Comparison of ENCODE assay signal across 8 mouse cellular contexts in the genomic region with DNA sequence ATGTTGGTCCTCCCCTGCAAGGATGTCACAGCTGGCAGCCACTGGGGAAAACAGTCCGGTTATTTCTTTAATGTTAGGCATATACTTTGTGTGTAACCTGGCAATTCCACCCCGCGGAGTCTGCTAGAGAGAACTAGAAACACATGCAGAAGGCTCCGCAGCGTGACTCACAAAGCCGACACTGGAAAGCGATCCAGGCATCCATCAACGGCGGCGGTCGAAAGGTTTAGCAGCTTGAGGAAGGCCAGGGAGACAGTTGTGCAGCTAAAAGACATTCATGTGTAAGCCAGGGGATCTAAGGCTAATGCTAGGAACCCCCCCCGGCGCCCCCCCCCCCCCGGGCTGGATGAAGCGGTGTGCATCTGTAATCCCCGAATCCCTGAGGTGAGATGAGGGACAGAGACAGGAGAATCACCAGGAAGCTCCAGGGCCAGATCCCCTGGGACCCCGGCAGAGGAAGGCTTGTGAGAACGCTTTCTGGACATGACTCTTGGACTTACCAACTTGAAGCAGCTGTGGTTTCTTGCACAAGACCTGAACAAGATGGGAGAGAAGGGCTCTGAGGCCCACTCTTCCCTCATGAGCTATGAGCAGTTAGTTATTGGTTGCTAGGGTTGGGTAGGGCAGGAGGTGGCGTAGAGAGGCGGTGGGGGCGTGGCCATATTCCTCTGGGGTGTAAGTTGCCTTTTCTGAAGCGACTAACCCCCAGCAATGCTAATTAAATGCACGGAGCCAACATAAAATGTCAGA. TPM values are rescaled to one million over a fixed set of nuclear protein-coding genes. Genes with fewer than 3 reads are reported as not detected.
DNase-seq lines count a peak whose midpoint lies in the region; ATAC-seq and TF ChIP-seq lines count a peak whose summit lies in the region.

No protein-coding gene starts in this region.

- H3K79me2 ChIP-seq in heart, adult 2 months (replicated peaks; ENCODE audit: control insufficient read depth, insufficient read depth, low read length), result no peaks in the 10 kb centered on the region

- no peak for TF ChIP-seq POLR2A in heart, adult 2 months (IDR thresholded peaks at IDR 0.05; ENCODE audit: insufficient read depth, low read depth, low read length)

- no peak for TF ChIP-seq CTCF in heart, adult 2 months (IDR thresholded peaks at IDR 0.05)

- no peak for DNase-seq in frontal cortex, postnatal 10 days (ENCODE audit: low spot score in 2 of 2)
- peak; percentile 79 for DNase-seq in embryo, embryonic 11 days
- peak; percentile 45 to 48 for DNase-seq in heart, adult 2 months
- DNase-seq in testis, postnatal 10 days (ENCODE audit: low spot score), result no peak
- DNase-seq in thymus, postnatal 10 days (ENCODE audit: low spot score in 2 of 2), result no peak

- no peak overlapping the region for H3K27ac ChIP-seq in heart, adult 2 months
- H3K27ac ChIP-seq in limb, embryonic 13.5 days, result peak overlapping the region; percentile 92
- H3K27ac ChIP-seq in neural tube, embryonic 15.5 days (replicated peaks), result peak overlapping the region; percentile 75

- TF ChIP-seq EP300 in heart, adult 2 months (IDR thresholded peaks at IDR 0.05; ENCODE audit: insufficient read depth, low read depth, low read length), result no peak

- no peaks in the 10 kb centered on the region for H3K27me3 ChIP-seq in heart, adult 2 months (ENCODE audit: control insufficient read depth, insufficient read depth, low read length)
- no peaks in the 10 kb centered on the region for H3K27me3 ChIP-seq in limb, embryonic 13.5 days
- no peaks in the 10 kb centered on the region for H3K27me3 ChIP-seq in neural tube, embryonic 15.5 days (replicated peaks)

- no peaks in the 10 kb centered on the region for H3K36me3 ChIP-seq in heart, adult 2 months (ENCODE audit: control insufficient read depth, insufficient read depth, low read length)
- H3K36me3 ChIP-seq in limb, embryonic 13.5 days, result no peaks in the 10 kb centered on the region
- H3K36me3 ChIP-seq in neural tube, embryonic 15.5 days, result no peaks in the 10 kb centered on the region

- WGBS in heart, adult 2 months, result 36% methylated on average over 23 of the region's 23 CpGs
- WGBS in limb, embryonic 13.5 days, result 14% methylated on average over 23 of the region's 23 CpGs
- 29% methylated on average over 23 of the region's 23 CpGs for WGBS in neural tube, embryonic 15.5 days

- no peaks in the 10 kb centered on the region for H3K9me3 ChIP-seq in limb, embryonic 13.5 days
- H3K9me3 ChIP-seq in neural tube, embryonic 15.5 days (replicated peaks), result no peaks in the 10 kb centered on the region

- peak; percentile 66 for ATAC-seq in frontal cortex, adult (ENCODE audit: low TSS enrichment)
- ATAC-seq in limb, embryonic 13.5 days (ENCODE audit: low FRiP score, low read depth), result no peak
- ATAC-seq in neural tube, embryonic 15.5 days (ENCODE audit: low FRiP score), result no peak

- no peak overlapping the region for H3K4me3 ChIP-seq in heart, adult 2 months
- no peak overlapping the region for H3K4me3 ChIP-seq in limb, embryonic 13.5 days
- no peak overlapping the region for H3K4me3 ChIP-seq in neural tube, embryonic 15.5 days (replicated peaks)

- intact Hi-C loops in heart, adult 2 months (cut with DNase I), result no loop called here

- H3K4me2 ChIP-seq in limb, embryonic 13.5 days (replicated peaks), result peak overlapping the region; percentile 34
- peak overlapping the region; percentile 37 for H3K4me2 ChIP-seq in neural tube, embryonic 15.5 days

- no peak overlapping the region for H3K9ac ChIP-seq in heart, adult 2 months (ENCODE audit: low read depth, low read length)
- no peak overlapping the region for H3K9ac ChIP-seq in limb, embryonic 13.5 days
- peak overlapping the region; percentile 28; the same call in 1 of the 2 replicates for H3K9ac ChIP-seq in neural tube, embryonic 15.5 days (replicated peaks)

- no peaks in the 10 kb centered on the region for H3K4me1 ChIP-seq in heart, adult 2 months (ENCODE audit: control insufficient read depth, insufficient read depth, low read length)
- H3K4me1 ChIP-seq in limb, embryonic 13.5 days, result peaks cover 71% of the 10 kb centered on the region
- peaks cover 33% of the 10 kb centered on the region for H3K4me1 ChIP-seq in neural tube, embryonic 15.5 days

RNA-seq across cellular contexts. Expression of gene Foxk1, which starts 16.2 kb away (rescaled TPM):
- 10 to 100 TPM; 13.2 to 13.8 TPM for total RNA-seq in heart, adult 2 months (2021)
- 9.2 and 9.5 TPM in 2 replicates for polyA plus RNA-seq in heart, adult 2 months (2012; rRNA removed)
- 6.3 and 6.6 TPM in 2 replicates for polyA plus RNA-seq in limb, embryonic 13.5 days (2015; fragmentation: Nextera tagmentation; extraction: Ambion mirVana)
- polyA plus RNA-seq in neural tube, embryonic 15.5 days (2015; fragmentation: Nextera tagmentation; extraction: Ambion mirVana), result 4.8 and 6.0 TPM in 2 replicates

Comparison
In these comparisons a context has a peak if more than half of its experiments do, and no peak if none do; other contexts are left out.
1. DNase-seq: peak in embryo, embryonic 11 days (single experiment) and heart, adult 2 months (2 of 2); none in frontal cortex, postnatal 10 days (0 of 2), testis, postnatal 10 days (single experiment) and thymus, postnatal 10 days (0 of 2).